Mouse (Mus musculus) frontal cortex, adult 2 months (tissue): Measurements from ENCODE around the gene Rfx6. TPM values are rescaled to one million over a fixed set of nuclear protein-coding genes. Genes with fewer than 3 reads are reported as not detected.
A peak's percentile ranks its signal among the peaks of the same experiment; 100 is the strongest.

Experiments used
- DNase-seq, 2 experiments: peaks; one replicate each; pipeline ENCODE4 v3.0.0; 2022; ENCODE audit warnings: low spot score in 1 of 2; ENCODE audit errors: extremely low spot score in 1 of 2
- polyA plus RNA-seq: library from polyadenylated mRNA; depleted of rRNA; stranded (reverse); fragments of >200 nt; gene quantifications from 2 replicates; pipeline ENCODE4 v1.2.3, GENCODE M21; 2012; rRNA removed

The Rfx6 gene
- polyA plus RNA-seq: not detected in 2 replicates

GRCm38 (mm10) chr10:51677548-51678250 is at the start of gene Rfx6:
Rfx6 (plus strand) TSS chr10:51677756.
- DNase-seq: peak in 1 of 2 experiments; percentile 9

DNA sequence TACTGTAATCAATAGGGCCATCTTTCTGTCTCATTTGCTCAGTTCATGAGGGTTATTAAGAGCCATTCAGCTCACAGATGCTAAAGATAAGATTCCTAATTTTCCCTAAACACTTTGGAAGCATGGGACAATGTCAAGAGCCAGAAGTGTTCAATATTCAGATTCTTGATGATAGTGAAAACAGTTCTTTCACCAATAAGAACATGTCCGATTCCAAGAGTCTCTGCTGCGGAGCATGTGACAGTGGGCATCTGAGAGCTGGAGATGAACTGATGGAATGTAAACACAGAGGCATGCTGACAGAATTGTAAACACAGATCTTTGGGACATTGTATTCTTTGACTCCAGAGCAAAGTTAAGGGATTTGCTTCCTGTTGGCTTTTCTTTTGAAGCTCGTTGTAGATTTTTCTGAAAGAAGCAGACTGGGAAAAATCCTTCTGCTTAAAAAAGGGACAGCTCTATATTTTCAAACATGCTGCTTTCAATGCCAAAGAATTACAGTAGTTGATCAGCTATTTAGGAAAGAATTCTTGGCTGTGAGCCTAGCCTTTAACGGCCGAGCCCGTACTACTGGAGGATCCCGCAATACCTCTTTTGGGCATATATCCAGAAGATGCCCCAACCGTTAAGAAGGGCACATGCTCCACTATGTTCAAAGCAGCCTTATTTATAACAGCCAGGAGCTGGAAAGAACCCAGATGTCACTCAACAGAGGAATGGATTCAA is 46.0 kb upstream of the Rfx6 start, which contains the start of gene Gprc6a:
TSS of gene Gprc6a (minus strand) at position 51 of the 726 bp plus-strand sequence.
- DNase-seq: no peak

- DNase-seq: no peak
These were observed 27.9 kb upstream of the Rfx6 start for GRCm38 (mm10) chr10:51649506-51650221.

DNA sequence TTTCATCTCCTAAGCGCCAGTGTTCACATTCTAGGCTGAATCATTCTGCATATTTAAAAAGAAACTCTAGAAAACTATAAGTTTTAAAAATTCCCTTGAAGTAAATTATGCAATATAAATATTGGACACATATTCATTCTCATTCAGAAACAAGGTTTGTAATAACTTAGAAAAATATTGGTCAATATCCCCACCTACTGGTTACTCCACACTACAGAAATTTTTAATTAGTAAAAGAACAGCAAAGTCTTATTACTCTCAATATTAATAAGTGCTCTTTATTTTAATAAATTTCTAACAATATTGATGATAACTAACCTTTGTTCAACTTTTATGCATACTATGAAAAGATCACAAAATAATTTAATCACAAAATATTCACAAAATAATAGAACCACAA is 20.2 kb upstream of the Rfx6 start:
- no peak for DNase-seq

GRCm38 (mm10) chr10:51669334-51669733 is 8.2 kb upstream of the Rfx6 start:
- DNase-seq: peak in 1 of 2 experiments; percentile 20

DNA sequence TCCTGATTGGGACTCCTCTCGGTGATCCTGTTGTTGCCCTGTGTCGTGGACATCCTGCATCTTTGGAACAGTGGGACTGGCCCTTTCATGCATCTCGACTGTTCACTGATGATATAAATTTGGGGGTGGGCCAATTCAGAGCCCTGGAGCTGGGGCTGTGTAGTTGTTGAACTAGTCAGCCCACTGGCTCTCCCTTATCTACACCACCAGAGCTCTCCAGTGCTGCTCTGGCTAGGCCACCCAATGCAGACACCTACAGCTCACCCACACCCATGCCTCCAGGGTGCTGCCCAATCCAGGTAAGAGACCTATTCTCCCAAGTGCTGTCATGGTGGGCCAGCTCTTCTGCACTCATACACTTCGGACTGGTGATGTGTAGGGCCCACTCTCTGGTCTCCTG is 6.0 kb upstream of the Rfx6 start:
- no peak for DNase-seq

- no peak for DNase-seq
These were observed 5.3 kb upstream of the Rfx6 start for GRCm38 (mm10) chr10:51672082-51672779.

DNA sequence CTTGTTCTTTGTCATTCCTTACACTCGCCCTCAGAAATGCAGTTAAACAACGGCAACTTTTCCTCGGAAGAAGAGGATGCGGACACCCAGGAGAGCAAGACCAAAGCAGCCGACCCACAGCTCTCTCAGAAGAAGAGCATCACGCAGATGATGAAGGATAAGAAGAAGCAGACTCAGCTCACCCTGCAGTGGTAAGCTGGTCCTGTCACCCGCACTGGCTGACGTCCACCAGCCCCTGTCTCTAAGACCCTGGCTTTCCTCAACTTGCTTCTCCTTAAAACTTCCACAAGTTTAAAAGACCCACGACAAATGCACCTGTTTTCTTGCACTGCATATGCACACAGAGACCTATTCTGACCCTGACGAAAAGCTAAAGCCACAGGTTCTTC is 689 bp downstream of the Rfx6 start:
- no peak for DNase-seq

DNA sequence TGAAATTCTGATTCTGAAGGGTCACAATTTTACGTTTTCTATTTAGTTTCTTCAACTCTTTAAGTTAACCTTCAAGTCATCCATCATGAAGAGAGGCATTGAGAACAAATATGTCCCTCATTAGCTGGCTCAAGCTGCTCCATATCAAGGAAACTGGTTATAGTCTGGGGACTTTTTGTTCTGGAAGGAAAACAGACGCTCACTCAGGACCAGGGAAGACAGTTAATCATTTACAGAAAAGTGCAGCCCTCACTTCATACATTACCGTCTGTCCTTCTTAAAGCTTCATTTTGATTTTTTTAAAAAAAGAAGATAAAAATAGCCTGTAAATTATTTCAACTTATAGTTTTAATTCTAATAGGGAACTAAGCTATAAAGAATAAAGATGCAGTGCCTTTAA is 43.3 kb downstream of the Rfx6 start:
- no peak for DNase-seq

DNA sequence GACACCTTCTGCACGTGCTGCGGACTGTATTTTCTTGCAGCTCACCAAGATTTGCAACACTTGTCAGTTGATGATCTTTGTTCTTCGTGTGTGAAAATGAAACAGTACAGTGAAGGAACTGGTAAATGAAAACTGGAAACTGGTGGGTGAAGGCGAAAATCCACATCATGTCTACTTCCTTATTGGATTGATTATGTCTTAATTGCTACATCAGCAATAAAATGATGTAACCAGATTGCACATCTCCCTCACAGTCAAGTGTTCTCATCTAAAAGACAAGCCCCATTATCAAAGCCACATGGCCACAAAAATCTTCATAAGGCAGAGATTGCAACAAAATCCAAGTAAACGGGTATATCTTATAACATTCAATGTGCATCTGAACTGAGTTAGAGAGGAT is 83.9 kb downstream of the Rfx6 start:
- DNase-seq: no peak

- DNase-seq: no peak
These were observed 85.7 kb downstream of the Rfx6 start for GRCm38 (mm10) chr10:51763241-51763640.

DNA sequence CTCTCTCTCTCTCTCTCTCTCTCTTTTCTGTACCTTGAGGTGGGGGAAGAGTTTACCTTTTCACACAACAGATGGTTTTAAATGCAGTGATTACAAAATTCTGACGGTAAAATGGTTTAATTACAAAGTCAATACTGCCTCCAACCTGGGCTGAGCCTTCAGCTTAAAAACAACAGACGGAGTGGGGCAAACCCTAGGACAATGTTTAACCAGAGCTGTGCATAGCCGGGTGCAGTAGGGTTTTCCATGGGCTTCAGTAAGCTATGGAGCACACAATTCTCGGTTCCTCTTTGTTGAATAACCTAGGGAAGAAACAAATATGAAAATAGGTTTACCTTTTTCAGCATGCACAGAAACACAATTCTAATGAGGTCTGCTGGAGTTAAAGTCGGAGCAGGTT is 90.9 kb downstream of the Rfx6 start:
- no peak for DNase-seq

DNA sequence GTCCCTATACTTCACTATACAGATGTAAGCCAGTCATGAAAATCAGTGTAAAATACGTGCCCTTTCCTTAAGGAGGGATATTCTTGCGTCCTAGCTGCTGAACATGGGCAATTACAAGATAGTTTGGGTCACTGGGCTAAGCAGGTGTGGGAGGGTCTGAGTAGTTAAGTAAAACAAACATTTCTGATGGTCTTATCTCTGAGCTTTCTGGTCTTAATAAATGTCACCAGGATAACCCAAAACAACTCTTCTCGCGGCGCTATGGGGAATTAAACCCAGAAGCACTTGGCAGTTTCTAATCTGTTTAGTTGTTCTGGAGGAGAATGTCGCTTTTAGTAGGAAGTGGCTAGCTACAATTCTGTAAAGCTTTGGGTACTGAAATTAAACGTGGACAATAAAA is 91.7 kb downstream of the Rfx6 start:
- no peak for DNase-seq

- peak in 1 of 2 experiments; percentile 36 for DNase-seq
These were observed 102.1 kb downstream of the Rfx6 start for GRCm38 (mm10) chr10:51779648-51780047.

Other genes starting within 250 kb of the Rfx6 start
- gene Gm49339, start 197.1 kb upstream of the Rfx6 start, polyA plus RNA-seq: 0.24 and 0.27 TPM in 2 replicates
- 0.06 and 0.08 TPM in 2 replicates for gene Lilr4b, start 197.1 kb upstream of the Rfx6 start, polyA plus RNA-seq
- gene Lilrb4a, start 186.8 kb upstream of the Rfx6 start, polyA plus RNA-seq: 0.65 and 0.98 TPM in 2 replicates
- not detected in 2 replicates for gene Fam162b, start 87.2 kb upstream of the Rfx6 start, polyA plus RNA-seq
- not detected in 2 replicates for gene Gprc6a, start 46.3 kb upstream of the Rfx6 start, polyA plus RNA-seq